Mouse (Mus musculus): ENCODE measurements at regions not wholly inside any gene's neighbourhood (a gene's known extent, or its start where the extent isn't known, plus 50 kb on each side); places are given as distances from the start of the nearest gene placed in this dataset.

DNA sequence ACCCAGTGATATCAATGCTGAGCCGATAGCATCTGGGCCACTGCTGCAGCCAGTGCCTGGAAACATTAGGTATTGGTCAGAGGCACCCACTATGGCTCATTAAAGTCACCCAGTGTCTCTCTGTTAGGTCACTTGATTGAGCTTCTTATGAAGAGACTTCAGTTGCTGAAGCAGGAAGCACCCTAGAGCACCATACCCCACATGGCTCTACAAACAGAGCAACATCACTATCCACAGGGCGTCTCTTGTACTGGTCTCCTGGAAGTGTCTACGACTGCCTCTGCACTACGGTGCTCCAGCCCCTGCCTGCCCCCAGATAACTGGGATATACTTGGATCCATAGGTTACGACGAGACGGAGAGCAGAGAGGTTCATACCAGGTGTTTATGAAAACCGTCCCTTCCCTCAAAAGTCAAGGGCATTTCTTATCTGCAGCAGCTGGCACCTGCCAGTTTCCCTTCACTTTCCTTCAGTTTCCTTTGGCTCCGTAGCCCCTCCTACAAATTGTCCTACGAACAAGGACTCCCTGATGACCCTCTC lies 100.6 kb upstream of the Fut8 start:
- intact Hi-C loops (cut with DNase I) = no loop called here
- no peak for DNase-seq

GRCm38 (mm10) chr12:77135661-77136060 lies 102.3 kb upstream of the Fut8 start:
- no peak for DNase-seq
- intact Hi-C loops (cut with DNase I) = no loop called here

DNA sequence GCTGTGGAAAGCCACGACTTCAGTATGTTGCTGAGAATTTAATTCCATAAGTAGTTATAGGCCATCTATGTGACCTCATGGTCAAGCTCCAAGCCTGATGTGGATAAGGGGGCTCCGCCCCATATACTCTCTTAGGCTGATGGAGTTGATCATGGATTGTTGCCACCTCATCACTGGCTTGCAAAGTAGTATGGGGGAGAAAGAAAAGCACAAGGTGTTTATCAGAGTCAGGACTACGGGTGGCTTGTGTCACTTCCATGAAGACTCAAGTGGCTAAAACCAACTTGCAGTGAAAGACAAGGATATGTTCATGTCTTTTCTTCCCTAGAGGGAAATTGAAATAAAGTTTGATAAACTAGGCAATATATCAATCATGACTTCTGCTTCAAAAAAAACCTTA lies 102.9 kb upstream of the Fut8 start:
- no peak for DNase-seq
- intact Hi-C loops (cut with DNase I) = no loop called here

DNA sequence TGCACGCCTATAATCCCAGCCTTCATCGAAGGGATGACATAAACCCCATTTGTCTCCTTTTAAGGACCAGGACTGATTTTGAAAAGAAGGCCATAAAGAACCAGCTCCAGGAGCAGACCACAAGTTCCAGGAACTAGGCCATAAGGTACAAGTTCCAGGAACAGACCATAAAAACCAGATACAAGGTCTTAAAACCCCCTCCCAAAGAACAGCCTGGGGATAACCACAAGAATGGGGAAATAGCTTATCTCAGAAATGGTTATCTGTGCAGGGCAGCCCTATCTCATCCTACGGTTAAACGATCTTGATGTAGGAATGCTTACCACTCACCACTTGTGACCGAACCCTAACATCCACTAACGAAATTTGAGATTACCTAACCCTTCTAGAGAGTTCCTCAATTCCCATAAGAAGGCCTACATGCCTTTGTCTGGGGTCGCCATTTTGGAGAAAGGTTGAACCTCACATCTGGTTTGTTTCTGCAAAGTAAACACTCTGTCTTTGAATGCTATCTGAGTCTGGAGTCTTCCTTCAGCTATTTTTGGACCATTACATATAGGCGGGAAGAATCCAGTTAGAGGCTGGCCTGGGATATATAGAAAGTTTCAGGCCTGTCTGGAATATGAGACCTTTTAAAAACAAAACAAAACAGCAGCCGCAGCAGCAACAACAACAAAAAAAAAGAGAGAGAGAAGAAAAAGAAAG lies 103.5 kb upstream of the Fut8 start:
- no peak for DNase-seq
- intact Hi-C loops (cut with DNase I) = no loop called here

- DNase-seq = no peak
- intact Hi-C loops (cut with DNase I) = no loop called here
Measured at GRCm38 (mm10) chr12:77133465-77134305, 104.2 kb upstream of the Fut8 start.

DNA sequence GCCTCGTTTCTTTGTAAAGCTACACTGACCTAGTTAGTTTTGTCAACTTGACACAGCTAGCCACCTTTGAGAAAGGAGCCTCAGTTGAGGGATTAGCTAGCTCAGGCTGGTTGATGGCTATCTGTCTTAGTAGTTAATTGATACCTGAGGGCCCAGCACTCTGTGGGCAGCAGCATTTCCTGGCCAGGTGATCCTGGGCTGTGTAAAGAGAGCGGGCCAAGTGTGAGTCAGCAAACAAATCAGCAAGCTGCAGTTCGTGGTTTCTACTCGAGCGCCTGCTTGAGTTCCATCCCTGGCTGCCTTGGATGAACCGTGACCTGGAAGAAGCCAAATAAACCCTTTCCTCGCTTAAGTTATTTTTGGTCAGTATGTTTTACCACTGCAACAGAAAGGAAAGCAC lies 106.6 kb upstream of the Fut8 start:
- no peak for DNase-seq
- intact Hi-C loops (cut with DNase I) = no loop called here

DNA sequence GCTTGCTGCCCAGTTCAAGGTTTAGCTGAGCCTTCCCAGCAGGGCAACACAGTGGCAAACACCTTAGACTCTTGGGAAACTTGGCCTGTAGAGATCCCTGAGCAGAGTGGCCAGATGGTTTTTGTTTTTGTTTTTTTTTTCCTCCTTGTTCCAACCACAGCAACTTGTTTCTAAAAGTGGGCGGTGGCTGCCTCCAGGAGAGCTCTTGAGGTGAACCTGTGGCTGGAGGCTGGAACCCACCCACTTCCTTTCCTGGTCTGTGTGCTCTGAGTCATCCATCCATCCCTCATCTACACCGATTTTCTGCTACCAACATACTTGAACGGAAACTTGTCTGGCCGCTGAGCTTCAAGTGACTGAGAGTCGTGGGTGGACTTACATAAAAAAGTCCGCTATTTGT lies 107.4 kb upstream of the Fut8 start:
- intact Hi-C loops (cut with DNase I) = no loop called here
- no peak for DNase-seq

- intact Hi-C loops (cut with DNase I) = no loop called here
- DNase-seq = no peak
Measured at GRCm38 (mm10) chr12:77124267-77124666, 113.7 kb upstream of the Fut8 start.

DNA sequence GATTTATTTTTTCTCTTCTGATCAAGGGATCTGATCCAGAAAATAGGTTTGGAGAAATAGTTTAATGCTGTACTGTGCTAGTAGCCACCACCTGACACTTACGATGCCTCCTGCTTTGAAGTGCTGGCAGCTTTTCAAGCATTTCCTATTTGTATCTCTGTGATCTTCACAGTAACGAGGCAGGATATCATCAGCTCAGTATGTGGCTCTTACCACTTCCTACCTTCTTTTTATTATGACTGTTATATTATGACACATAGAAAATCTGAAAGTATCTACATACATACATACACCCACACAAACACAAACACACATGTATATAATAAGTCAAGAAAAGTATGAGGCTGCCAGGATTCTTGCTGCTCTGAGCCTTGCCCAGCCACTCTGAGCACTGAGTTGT lies 124.4 kb upstream of the Fut8 start:
- no peak for DNase-seq
- intact Hi-C loops (cut with DNase I) = no loop called here

GRCm38 (mm10) chr12:77112133-77112532 lies 125.8 kb upstream of the Fut8 start:
- DNase-seq = no peak
- intact Hi-C loops (cut with DNase I) = no loop called here

GRCm38 (mm10) chr12:77107251-77107650 lies 130.7 kb upstream of the Fut8 start:
- no peak for DNase-seq
- intact Hi-C loops (cut with DNase I) = no loop called here

DNA sequence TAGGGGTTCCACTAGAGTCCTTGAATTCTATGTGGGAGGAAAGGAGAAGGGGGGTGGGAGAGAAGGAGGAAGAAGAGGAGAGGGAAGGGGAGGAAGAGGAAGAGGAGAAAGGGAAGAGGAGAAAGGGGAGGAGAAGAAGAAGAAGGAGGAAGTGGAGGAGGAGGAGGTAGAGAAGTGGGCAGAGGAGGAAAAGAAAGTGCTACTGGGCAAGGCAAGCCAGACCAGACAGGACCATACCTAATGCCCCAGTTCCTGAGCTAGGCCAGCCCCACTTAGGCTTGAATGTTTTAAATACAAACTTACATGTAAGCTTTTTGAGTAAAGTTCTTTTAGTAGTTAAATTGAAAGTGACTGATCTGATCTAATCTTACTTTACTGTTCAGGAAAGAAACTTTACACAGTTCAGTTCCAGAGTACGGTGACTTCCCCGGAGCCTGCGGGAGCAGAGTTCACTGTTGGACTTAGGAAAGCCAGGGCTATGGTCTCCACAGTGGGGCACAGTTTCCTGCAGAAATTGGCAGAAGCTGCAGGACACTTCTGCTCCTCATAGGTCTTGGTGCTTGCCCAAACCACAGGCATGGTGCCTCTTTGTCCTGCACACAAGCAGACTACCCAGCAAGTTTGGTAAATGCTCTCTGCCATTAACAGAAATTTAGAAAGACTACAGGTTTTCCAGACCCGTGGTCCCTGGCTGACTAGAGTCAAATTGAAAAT lies 131.9 kb upstream of the Fut8 start:
- no peak for DNase-seq
- intact Hi-C loops (cut with DNase I) = no loop called here

- no peak for DNase-seq
- intact Hi-C loops (cut with DNase I) = no loop called here
Measured at GRCm38 (mm10) chr12:77100482-77100881, 137.4 kb upstream of the Fut8 start.

DNA sequence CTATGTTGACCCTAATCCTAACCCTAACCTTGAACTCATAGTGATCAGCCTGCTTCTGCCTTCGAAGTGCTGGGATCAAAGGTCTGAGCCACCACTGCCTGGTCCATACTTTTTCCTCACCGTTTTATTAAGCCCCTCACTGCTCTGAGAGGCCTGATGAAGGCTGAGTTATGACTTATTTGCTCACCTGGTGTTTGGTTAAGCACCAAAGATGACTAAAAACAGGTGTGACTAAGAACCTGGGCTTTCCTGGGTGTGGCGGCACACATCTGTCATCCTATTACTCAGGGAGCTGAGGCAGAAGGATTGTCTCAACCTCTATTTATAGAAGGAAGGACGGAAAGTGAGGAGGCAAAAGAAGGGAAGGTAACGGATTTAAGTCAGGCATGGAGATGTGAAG lies 137.5 kb upstream of the Max start:
- intact Hi-C loops (cut with DNase I) = no loop called here
- DNase-seq = no peak

- intact Hi-C loops (cut with DNase I) = no loop called here
- no peak for DNase-seq
Measured at GRCm38 (mm10) chr12:77098821-77099220, 136.8 kb upstream of the Max start.

DNA sequence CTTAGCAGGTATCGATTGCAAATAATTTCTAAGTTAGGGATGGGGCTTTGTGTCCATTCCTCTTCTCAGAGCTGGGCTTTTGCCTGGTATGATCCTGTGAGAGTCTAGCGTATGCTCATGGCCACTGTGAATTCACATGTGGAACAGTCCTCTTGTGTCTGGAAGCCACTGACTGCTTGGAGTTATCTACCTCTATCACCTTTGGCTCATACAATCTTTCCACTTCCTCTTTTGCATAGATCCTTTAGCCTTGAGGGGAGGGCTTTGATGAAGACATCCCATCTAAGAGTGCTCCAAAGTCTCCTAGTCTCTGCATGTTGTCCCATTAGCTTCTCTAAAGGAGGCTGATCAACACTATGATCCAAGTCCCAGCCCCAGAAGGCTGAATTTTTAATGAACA lies 135.8 kb upstream of the Max start:
- DNase-seq = no peak
- intact Hi-C loops (cut with DNase I) = no loop called here

- intact Hi-C loops (cut with DNase I) = no loop called here
- no peak for DNase-seq
Measured at GRCm38 (mm10) chr12:77096461-77096860, 134.5 kb upstream of the Max start.

- DNase-seq = no peak
- intact Hi-C loops (cut with DNase I) = no loop called here
Measured at GRCm38 (mm10) chr12:77094999-77095915, 133.3 kb upstream of the Max start.

DNA sequence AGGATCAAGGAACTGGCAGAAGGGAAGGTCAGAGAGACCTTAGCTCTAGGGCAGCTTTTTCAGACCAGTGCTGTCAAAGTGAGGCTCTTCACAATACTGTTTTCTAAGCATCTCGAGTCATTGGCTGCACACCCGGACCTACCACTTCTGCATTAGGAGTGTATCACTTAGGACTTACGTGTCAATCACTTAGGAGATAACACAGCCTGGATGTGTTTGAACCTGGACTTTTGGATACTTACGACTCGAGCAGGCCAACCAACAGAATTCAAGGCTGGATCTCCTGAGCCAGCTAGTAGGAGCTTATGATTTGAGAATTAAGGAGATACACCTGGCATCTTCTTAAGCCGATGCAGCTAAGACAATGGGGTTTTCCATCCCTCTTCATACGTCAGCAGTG lies 132.2 kb upstream of the Max start:
- intact Hi-C loops (cut with DNase I) = no loop called here
- no peak for DNase-seq

GRCm38 (mm10) chr12:77092741-77093140 lies 130.7 kb upstream of the Max start:
- DNase-seq = no peak
- intact Hi-C loops (cut with DNase I) = no loop called here
